Mouse (Mus musculus): ENCODE data around the gene Fkbp5. TPM values are rescaled to one million over a fixed set of nuclear protein-coding genes. Genes with fewer than 3 reads are reported as not detected.
"Not testable (repeated sequence)": the region's sequence is repeated elsewhere in the genome, so short reads cannot be mapped to it uniquely, and the experiment has no call there.

The Fkbp5 gene
- polyA plus RNA-seq, 1 experiment from 2014 or later, result 4.3 TPM

DNA sequence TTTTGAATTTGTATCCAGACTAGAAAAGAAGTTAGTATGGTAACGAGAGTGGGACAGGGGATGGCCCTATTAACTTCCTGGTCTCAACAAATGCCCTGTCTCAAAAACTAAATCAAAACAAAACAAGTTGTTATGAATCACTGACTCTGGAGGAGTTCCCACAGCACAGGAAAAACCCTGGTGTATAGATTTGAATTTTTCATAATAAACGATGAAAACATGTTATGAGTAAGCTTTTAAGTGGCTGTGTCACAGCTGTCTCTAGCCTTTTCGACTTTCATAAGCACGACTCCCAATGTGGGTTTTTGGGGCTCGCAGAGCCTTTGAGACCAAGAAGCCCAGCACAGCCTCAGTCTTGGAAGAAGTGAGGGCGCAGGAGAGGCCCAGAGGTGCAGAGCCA lies 89.7 kb downstream of the Fkbp5 start:
- WGBS, result 90% methylated on average over 6 of the region's 6 CpGs
- no peaks in the 10 kb centered on the region for H3K36me3 ChIP-seq (ENCODE audit: control insufficient read depth, insufficient read depth, low read length)
- no peak for ATAC-seq (ENCODE audit: insufficient number of reproducible peaks, insufficient read depth, low FRiP score, low read depth)
- H3K4me3 ChIP-seq (ENCODE audit: control insufficient read depth in 1 of 2, insufficient read depth in 1 of 2, low read depth in 1 of 2, low read length in 2 of 2), result no peak overlapping the region
- peaks cover 3 to 11% of the 10 kb centered on the region in 2 experiments; a peak in 2 of 4 replicates for H3K4me1 ChIP-seq (ENCODE audit: control insufficient read depth in 2 of 2, insufficient read depth in 2 of 2, low read length in 2 of 2)
- H3K9ac ChIP-seq (ENCODE audit: low read length), result no peak overlapping the region
- H3K27ac ChIP-seq (replicated peaks in 1 of 2; ENCODE audit: control insufficient read depth in 1 of 2, insufficient read depth in 1 of 2, low read depth in 2 of 2, low read length in 2 of 2), result no peak overlapping the region
- H3K27me3 ChIP-seq (ENCODE audit: control insufficient read depth, insufficient read depth, low read length), result no peaks in the 10 kb centered on the region
- H3K4me2 ChIP-seq (ENCODE audit: low read length), result no peak overlapping the region
- H3K9me3 ChIP-seq (ENCODE audit: control insufficient read depth, low read length), result no peaks in the 10 kb centered on the region

DNA sequence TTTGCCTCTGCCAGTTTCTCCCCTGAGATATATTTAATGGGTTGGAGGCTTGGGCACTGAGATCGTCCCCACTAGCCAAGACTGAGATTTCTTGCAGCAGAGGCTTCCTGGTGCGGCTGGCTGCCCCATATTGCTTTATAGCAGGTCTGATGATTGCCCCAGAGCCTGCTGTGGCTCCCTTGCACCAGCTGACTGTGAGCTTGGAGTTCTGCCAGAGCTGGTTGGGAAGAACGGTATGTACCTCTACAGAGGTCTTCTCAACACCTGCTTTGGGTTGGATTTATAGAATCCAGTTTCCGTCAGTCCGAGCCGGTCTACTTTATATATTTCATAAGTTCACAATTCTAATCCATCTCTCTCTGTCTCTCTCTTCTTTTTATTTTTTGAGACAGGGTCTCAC lies 93.0 kb downstream of the Fkbp5 start:
- Histone ChIP-seq H3K4me2 (ENCODE audit: low read length) (no peak overlapping the region), H3K27me3 (ENCODE audit: control insufficient read depth, insufficient read depth, low read length) (no peaks in the 10 kb centered on the region), H3K4me3 (ENCODE audit: control insufficient read depth in 1 of 2, insufficient read depth in 1 of 2, low read depth in 1 of 2, low read length in 2 of 2) (no peak overlapping the region), H3K27ac (replicated peaks in 1 of 2; ENCODE audit: control insufficient read depth in 1 of 2, insufficient read depth in 1 of 2, low read depth in 2 of 2, low read length in 2 of 2) (no peak overlapping the region), H3K4me1 (ENCODE audit: control insufficient read depth in 2 of 2, insufficient read depth in 2 of 2, low read length in 2 of 2) (peaks cover 12 to 18% of the 10 kb centered on the region in 2 experiments), H3K9ac (ENCODE audit: low read length) (no peak overlapping the region), H3K36me3 (ENCODE audit: control insufficient read depth, insufficient read depth, low read length) (no peaks in the 10 kb centered on the region), H3K9me3 (ENCODE audit: control insufficient read depth, low read length) (no peaks in the 10 kb centered on the region)
- no peak for ATAC-seq (ENCODE audit: insufficient number of reproducible peaks, insufficient read depth, low FRiP score, low read depth)
- WGBS, result 70% methylated on average over 6 of the region's 6 CpGs

- Histone ChIP-seq H3K9me3 (ENCODE audit: control insufficient read depth, low read length) (no peaks in the 10 kb centered on the region), H3K4me3 (ENCODE audit: control insufficient read depth in 1 of 2, insufficient read depth in 1 of 2, low read depth in 1 of 2, low read length in 2 of 2) (no peak overlapping the region), H3K9ac (ENCODE audit: low read length) (peak overlapping the region; percentile 4), H3K36me3 (ENCODE audit: control insufficient read depth, insufficient read depth, low read length) (no peaks in the 10 kb centered on the region), H3K27me3 (ENCODE audit: control insufficient read depth, insufficient read depth, low read length) (no peaks in the 10 kb centered on the region), H3K4me2 (ENCODE audit: low read length) (peak overlapping the region; percentile 60; the same call in 1 of the 2 replicates), H3K4me1 (ENCODE audit: control insufficient read depth in 2 of 2, insufficient read depth in 2 of 2, low read length in 2 of 2) (peaks cover 9 to 13% of the 10 kb centered on the region in 2 experiments), H3K27ac (replicated peaks in 1 of 2; ENCODE audit: control insufficient read depth in 1 of 2, insufficient read depth in 1 of 2, low read depth in 2 of 2, low read length in 2 of 2) (peak overlapping the region; percentile 78 to 82)
- no peak for ATAC-seq (ENCODE audit: insufficient number of reproducible peaks, insufficient read depth, low FRiP score, low read depth)
- 59% methylated on average over 5 of the region's 5 CpGs for WGBS
These were observed 96.3 kb downstream of the Fkbp5 start for GRCm38 (mm10) chr17:28421071-28421470.

GRCm38 (mm10) chr17:28420229-28421051 lies 96.9 kb downstream of the Fkbp5 start:
- H3K36me3 ChIP-seq (ENCODE audit: control insufficient read depth, insufficient read depth, low read length), result peaks cover 4% of the 10 kb centered on the region; the same call in 1 of the 2 replicates
- 0 out of 2 replicates have a peak, but pooled peaks have one; percentile 26 for ATAC-seq (ENCODE audit: insufficient number of reproducible peaks, insufficient read depth, low FRiP score, low read depth)
- H3K4me3 ChIP-seq (ENCODE audit: control insufficient read depth in 1 of 2, insufficient read depth in 1 of 2, low read depth in 1 of 2, low read length in 2 of 2), result peak overlapping the region; percentile 2 to 3; a peak in 1 of 4 replicates
- no peaks in the 10 kb centered on the region for H3K9me3 ChIP-seq (ENCODE audit: control insufficient read depth, low read length)
- peak overlapping the region; percentile 4 for H3K9ac ChIP-seq (ENCODE audit: low read length)
- 33% methylated on average over 12 of the region's 12 CpGs for WGBS
- no peaks in the 10 kb centered on the region for H3K27me3 ChIP-seq (ENCODE audit: control insufficient read depth, insufficient read depth, low read length)
- peak overlapping the region; percentile 78 to 82 for H3K27ac ChIP-seq (replicated peaks in 1 of 2; ENCODE audit: control insufficient read depth in 1 of 2, insufficient read depth in 1 of 2, low read depth in 2 of 2, low read length in 2 of 2)
- H3K4me1 ChIP-seq (ENCODE audit: control insufficient read depth in 2 of 2, insufficient read depth in 2 of 2, low read length in 2 of 2), result peaks cover 9 to 13% of the 10 kb centered on the region in 2 experiments
- peak overlapping the region; percentile 60 for H3K4me2 ChIP-seq (ENCODE audit: low read length)

- Histone ChIP-seq H3K4me1 (ENCODE audit: control insufficient read depth in 2 of 2, insufficient read depth in 2 of 2, low read length in 2 of 2) (peaks cover 9 to 13% of the 10 kb centered on the region in 2 experiments), H3K9me3 (ENCODE audit: control insufficient read depth, low read length) (no peaks in the 10 kb centered on the region), H3K9ac (ENCODE audit: low read length) (no peak overlapping the region), H3K4me2 (ENCODE audit: low read length) (no peak overlapping the region), H3K27ac (replicated peaks in 1 of 2; ENCODE audit: control insufficient read depth in 1 of 2, insufficient read depth in 1 of 2, low read depth in 2 of 2, low read length in 2 of 2) (peak overlapping the region in 1 of 2 experiments; percentile 82; a peak in 2 of 4 replicates), H3K27me3 (ENCODE audit: control insufficient read depth, insufficient read depth, low read length) (no peaks in the 10 kb centered on the region), H3K4me3 (ENCODE audit: control insufficient read depth in 1 of 2, insufficient read depth in 1 of 2, low read depth in 1 of 2, low read length in 2 of 2) (no peak overlapping the region), H3K36me3 (ENCODE audit: control insufficient read depth, insufficient read depth, low read length) (peaks cover 5% of the 10 kb centered on the region; the same call in 1 of the 2 replicates)
- no peak for ATAC-seq (ENCODE audit: insufficient number of reproducible peaks, insufficient read depth, low FRiP score, low read depth)
- 67% methylated on average over 6 of the region's 6 CpGs for WGBS
These were observed 97.7 kb downstream of the Fkbp5 start for GRCm38 (mm10) chr17:28419636-28420035.

DNA sequence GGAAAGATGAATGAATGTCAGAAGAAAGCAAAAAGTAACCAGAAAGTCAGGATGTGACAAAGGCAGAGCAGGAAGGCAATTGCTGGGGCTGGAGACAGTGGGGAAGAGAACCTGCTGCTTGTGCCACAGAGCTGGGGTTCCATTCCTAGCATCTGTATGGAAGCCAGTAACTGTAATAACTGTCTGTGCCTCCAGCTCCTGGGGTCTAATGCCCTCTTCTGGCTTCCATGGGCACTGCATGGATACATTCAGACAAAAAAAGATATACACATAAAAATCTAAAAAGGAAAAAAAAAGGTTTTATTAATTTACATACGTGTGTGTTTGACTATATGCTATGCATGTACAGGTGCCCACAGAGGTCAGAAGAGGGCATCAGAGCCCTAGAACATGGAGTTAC lies 98.4 kb downstream of the Fkbp5 start:
- no peaks in the 10 kb centered on the region for H3K9me3 ChIP-seq (ENCODE audit: control insufficient read depth, low read length)
- no peak for ATAC-seq (ENCODE audit: insufficient number of reproducible peaks, insufficient read depth, low FRiP score, low read depth)
- peaks cover 8 to 9% of the 10 kb centered on the region in 2 experiments for H3K4me1 ChIP-seq (ENCODE audit: control insufficient read depth in 2 of 2, insufficient read depth in 2 of 2, low read length in 2 of 2)
- 82% methylated on average over 1 of the region's 1 CpGs for whole genome bisulfite sequencing
- peaks cover 5% of the 10 kb centered on the region; the same call in 1 of the 2 replicates for H3K36me3 ChIP-seq (ENCODE audit: control insufficient read depth, insufficient read depth, low read length)
- no peak overlapping the region for H3K4me3 ChIP-seq (ENCODE audit: control insufficient read depth in 1 of 2, insufficient read depth in 1 of 2, low read depth in 1 of 2, low read length in 2 of 2)
- no peak overlapping the region for H3K9ac ChIP-seq (ENCODE audit: low read length)
- 0 out of 4 replicates have a peak overlapping the region, but pooled peaks of 1 of the 2 experiments have one; percentile 82 for H3K27ac ChIP-seq (replicated peaks in 1 of 2; ENCODE audit: control insufficient read depth in 1 of 2, insufficient read depth in 1 of 2, low read depth in 2 of 2, low read length in 2 of 2)
- no peaks in the 10 kb centered on the region for H3K27me3 ChIP-seq (ENCODE audit: control insufficient read depth, insufficient read depth, low read length)
- no peak overlapping the region for H3K4me2 ChIP-seq (ENCODE audit: low read length)

DNA sequence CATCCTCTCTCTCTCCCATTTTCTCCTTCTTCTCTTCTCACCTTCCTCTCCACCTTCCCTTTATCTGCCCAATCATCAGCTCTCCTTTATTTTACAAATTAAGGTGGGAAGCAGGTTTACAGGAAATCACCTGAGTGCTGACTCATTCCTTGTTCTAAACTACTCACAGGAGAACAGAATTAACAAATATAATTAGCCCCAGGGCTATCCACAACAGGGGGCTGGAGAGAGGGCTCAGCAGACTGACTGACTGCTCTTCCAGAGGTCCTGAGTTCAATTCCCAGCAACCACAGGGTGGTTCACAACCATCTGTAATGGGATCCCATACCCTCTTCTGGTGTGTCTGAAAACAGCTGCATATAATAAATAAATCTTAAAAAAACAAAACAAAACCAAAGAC lies 98.8 kb downstream of the Fkbp5 start:
- H3K27me3 ChIP-seq (ENCODE audit: control insufficient read depth, insufficient read depth, low read length); H3K4me2 ChIP-seq (ENCODE audit: low read length); H3K9me3 ChIP-seq (ENCODE audit: control insufficient read depth, low read length); H3K4me1 ChIP-seq (ENCODE audit: control insufficient read depth in 2 of 2, insufficient read depth in 2 of 2, low read length in 2 of 2); H3K4me3 ChIP-seq (ENCODE audit: control insufficient read depth in 1 of 2, insufficient read depth in 1 of 2, low read depth in 1 of 2, low read length in 2 of 2); H3K36me3 ChIP-seq (ENCODE audit: control insufficient read depth, insufficient read depth, low read length); H3K9ac ChIP-seq (ENCODE audit: low read length); H3K27ac ChIP-seq (replicated peaks in 1 of 2; ENCODE audit: control insufficient read depth in 1 of 2, insufficient read depth in 1 of 2, low read depth in 2 of 2, low read length in 2 of 2); ATAC-seq (ENCODE audit: insufficient number of reproducible peaks, insufficient read depth, low FRiP score, low read depth): not testable (repeated sequence)
